Mouse (Mus musculus): ENCODE measurements around the gene Map2.

The Map2 gene

DNA sequence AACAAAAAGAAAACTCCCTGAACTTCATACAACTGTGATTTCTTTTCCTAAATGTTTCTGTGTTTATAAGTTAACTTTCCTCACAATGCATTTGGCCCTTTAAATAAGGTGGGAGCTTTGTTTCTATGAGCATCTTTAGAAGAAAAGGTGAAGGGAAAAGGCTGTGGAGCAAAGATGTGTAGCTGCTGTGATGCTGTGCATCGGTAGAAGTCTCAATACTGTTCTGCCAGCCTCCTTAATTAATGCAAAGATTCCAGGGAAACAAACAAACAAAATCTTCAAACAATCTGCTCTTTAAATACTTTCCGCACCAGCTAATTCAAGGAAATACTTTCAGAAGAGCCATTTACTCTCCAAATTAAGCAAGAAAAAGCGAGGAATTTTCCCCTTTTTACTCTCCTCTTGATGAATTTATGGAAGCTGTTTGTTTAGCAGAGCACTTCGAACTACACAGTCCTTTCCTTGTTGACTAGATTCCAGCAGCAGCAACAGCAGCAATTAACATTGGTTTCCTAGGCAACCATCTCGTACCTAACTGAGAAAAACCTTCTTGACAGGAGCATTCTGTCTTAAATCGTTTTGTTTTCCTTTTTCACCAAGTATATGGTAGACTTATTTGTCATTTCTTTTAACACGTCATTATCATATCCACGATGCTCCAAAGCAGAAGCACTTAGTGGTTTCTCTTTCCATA is 220.0 kb downstream of the Map2 start:
- DNase-seq (ENCODE audit: low spot score), result no peak

GRCm38 (mm10) chr1:66395826-66396225 is 220.8 kb downstream of the Map2 start:
- no peak for DNase-seq (ENCODE audit: low spot score)

DNA sequence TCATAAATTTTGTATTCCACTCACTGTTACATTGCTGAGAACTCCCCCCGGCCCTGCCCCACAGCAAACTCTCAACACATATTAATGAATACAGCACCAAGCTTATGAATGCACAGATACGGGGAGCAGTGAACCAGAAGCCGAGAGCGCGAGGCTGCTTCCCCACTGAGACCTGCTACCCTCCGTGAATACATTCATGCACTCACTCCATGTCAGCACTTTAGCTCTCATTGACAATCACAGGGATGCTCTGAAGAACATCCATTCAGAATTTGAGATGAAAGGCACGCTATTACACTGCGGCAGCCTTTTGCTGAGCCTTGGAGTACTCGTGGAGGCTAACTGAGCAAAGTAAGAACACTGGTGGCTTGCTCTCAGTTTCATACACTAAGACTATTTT is 226.8 kb downstream of the Map2 start:
- DNase-seq (ENCODE audit: low spot score), result no peak

GRCm38 (mm10) chr1:66407270-66407967 is 232.3 kb downstream of the Map2 start:
- no peak for DNase-seq (ENCODE audit: low spot score)

DNA sequence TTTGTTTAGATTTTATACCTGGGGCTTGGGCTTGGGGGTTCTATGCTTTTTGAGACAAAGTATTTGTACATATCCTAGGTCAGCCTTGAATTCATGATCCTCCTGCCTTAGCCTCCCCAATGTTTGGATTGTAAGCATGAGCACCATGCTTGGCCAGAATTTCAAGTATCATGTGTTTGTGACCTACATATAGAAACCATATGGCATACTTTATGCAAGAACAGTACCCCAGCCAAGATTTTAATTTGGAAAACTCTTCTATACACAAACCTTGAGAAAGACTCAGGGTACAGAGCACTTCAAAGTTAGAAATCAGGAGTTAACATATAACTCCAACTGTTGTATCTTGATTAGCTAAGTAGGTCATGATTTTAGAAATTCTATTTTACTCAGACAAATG is 243.3 kb downstream of the Map2 start:
- DNase-seq (ENCODE audit: low spot score), result no peak

- no peak for DNase-seq (ENCODE audit: low spot score)
These were observed 251.0 kb downstream of the Map2 start for GRCm38 (mm10) chr1:66426073-66426472.

- DNase-seq (ENCODE audit: low spot score), result no peak
These were observed 255.9 kb downstream of the Map2 start for GRCm38 (mm10) chr1:66430962-66431361.

- no peak for DNase-seq (ENCODE audit: low spot score)
These were observed 256.4 kb downstream of the Map2 start for GRCm38 (mm10) chr1:66431472-66431871.

DNA sequence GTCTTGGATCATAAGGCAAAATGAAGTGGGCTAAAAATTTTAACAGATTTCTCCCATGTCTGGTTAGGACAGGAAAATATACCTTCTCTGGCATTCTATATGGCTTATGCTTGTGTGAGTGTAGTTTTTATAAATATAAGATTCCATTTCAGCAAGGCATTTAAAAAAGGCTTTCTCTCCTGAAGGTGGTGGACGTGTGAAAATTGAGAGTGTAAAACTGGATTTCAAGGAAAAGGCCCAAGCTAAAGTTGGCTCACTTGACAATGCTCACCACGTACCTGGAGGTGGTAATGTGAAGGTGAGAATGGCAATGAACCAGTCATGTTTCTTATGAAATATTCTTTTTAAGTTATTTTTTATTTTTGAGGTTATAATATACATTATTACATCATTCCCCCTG is 263.0 kb downstream of the Map2 start:
- no peak for DNase-seq (ENCODE audit: low spot score)

- no peak for DNase-seq (ENCODE audit: low spot score)
These were observed 267.8 kb downstream of the Map2 start for GRCm38 (mm10) chr1:66442922-66443321.

DNA sequence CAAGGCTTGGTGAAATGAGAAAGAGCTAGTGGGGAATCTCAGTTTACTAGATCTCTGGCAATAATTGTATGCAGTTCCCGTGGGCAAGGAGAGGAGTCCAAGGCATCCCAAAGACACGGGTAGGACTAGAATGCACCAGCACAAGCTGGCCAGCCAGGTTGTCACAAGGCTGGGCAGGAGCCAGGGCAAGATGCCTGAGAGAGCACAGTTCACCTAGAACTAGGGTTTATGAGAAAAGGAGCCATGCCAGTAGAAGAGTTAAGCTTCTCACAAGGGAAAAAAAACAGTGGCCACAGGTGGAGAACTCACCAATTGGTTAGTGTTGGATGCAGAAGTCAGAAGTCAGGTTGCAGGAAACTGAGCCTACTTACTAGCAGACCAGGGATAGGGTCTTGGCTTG is 274.4 kb downstream of the Map2 start:
- no peak for DNase-seq (ENCODE audit: low spot score)

- no peak for DNase-seq (ENCODE audit: low spot score)
These were observed 281.5 kb downstream of the Map2 start for GRCm38 (mm10) chr1:66456580-66456979.

DNA sequence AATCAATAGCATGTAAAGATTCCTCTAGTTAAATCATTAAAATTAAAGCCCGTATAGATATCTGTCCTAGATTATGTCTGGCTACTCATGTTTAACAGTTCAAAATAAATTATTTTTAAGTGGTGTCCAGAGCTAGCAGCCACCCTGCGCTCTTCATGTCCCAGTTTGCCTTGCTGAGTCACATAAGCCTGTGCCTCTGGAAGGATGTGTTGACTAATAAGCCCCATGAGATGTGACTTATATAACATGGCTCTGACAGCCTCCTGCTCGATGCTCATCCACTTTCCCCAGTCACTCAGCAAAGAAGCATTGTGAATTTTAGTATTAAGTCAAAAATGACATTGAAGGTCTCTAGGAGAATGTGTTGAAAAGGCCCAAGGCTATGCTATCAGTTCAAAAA is 282.7 kb downstream of the Map2 start:
- no peak for DNase-seq (ENCODE audit: low spot score)

- no peak for DNase-seq (ENCODE audit: low spot score)
These were observed 284.3 kb downstream of the Map2 start for GRCm38 (mm10) chr1:66459394-66459793.

GRCm38 (mm10) chr1:66460850-66461249 is 285.8 kb downstream of the Map2 start:
- DNase-seq (ENCODE audit: low spot score), result no peak

DNA sequence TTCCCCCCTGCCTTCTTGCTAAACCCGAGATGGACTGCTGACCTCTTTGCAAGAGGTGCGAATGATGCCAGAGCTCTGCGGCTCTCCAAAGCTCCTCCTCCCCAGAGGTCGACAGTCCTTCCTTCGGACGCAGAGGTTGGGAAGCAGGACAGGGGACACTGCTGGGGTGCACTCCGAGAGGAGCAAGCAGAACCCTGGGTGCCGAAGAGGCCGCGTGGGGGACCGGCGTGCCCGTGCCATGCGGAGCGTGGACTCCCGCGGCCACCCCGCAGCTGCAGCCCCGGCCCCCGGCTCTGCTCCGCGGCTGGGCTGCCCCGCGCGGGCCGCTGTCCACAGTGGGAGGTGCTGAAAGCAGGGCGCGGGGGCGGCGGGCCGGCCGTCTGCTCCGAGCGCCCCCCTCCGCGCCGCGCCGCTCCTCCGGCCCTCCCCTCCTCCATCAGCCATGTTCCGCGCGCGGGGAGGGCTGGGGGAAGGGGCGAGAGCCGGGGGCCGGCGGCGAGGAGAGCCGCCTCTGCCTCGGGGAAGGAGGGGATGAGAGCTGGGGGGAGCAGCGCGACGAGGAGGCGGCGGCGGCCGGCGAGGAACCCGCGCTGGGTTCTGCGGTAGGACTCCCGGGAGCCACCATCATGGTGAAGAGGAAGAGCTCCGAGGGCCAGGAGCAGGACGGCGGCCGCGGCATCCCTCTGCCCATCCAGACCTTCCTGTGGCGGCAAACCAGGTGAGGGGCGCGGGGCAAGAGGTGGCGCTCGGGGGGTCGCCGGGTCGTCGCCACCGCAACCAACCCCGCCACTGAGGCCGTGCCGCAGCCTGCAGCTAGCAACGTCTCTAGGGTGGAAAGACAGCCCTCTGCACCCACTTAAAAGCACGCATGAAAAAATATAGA is 293.0 kb downstream of the Map2 start, which contains the start of gene Unc80:
Gene Unc80 (plus strand): TSS at position 547 of the 883 bp plus-strand sequence.
- DNase-seq (ENCODE audit: low spot score), result no peak

- no peak for DNase-seq (ENCODE audit: low spot score)
These were observed 293.6 kb downstream of the Map2 start for GRCm38 (mm10) chr1:66468704-66469020.

- DNase-seq (ENCODE audit: low spot score), result no peak
These were observed 307.7 kb downstream of the Map2 start for GRCm38 (mm10) chr1:66482751-66483150.

Measured in T-cell, adult 2 months (primary cell).